Mouse (Mus musculus) liver, embryonic 16.5 days (tissue): ENCODE measurements around the gene Krt19. TPM values are rescaled to one million over a fixed set of nuclear protein-coding genes. Genes with fewer than 3 reads are reported as not detected.

Experiments
- ATAC-seq: fragments of 200-750 bp; cut with Nextera tagmentation; 2 replicates; pipeline ENCODE4 v1.8.0; 2017; ENCODE audit warnings: low read depth, mild to moderate bottlenecking, moderate number of reproducible peaks, moderate library complexity
- H3K27ac ChIP-seq: fragments of 300-500 bp; sonication (generic); 2 replicates; pipeline ENCODE4 v1.5.1; 2014; ENCODE audit warnings: mild to moderate bottlenecking, low read length
- H3K27me3 ChIP-seq: fragments of 300-500 bp; sonication (generic); 2 replicates; pipeline ENCODE4 v1.6.1; 2014; ENCODE audit warnings: low read depth, low read length, mixed read lengths; ENCODE audit not compliant: control insufficient read depth, insufficient read depth
- H3K36me3 ChIP-seq: fragments of 300-500 bp; sonication (generic); 2 replicates; pipeline ENCODE4 v1.6.1; 2014; ENCODE audit warnings: mild to moderate bottlenecking; ENCODE audit not compliant: control insufficient read depth, insufficient read depth
- H3K4me1 ChIP-seq: fragments of 300-500 bp; sonication (generic); 2 replicates; pipeline ENCODE4 v1.6.1; 2014; ENCODE audit warnings: low read depth, low read length, mixed read lengths; ENCODE audit not compliant: control insufficient read depth
- H3K4me2 ChIP-seq: fragments of 300-500 bp; sonication (generic); 2 replicates; pipeline ENCODE4 v1.6.1; 2014; ENCODE audit warnings: low read depth, low read length, mixed read lengths
- H3K4me3 ChIP-seq: fragments of 300-500 bp; sonication (generic); 2 replicates; pipeline ENCODE4 v1.5.1; 2014; ENCODE audit warnings: low read depth, mild to moderate bottlenecking, low read length
- H3K9ac ChIP-seq: fragments of 300-500 bp; sonication (generic); 2 replicates; pipeline ENCODE4 v1.6.1; 2014; ENCODE audit warnings: low read depth, low read length
- H3K9me3 ChIP-seq: fragments of 300-500 bp; sonication (generic); replicated peaks from 2 replicates; pipeline ENCODE4 v1.6.1; 2016; ENCODE audit warnings: low read length; ENCODE audit not compliant: control insufficient read depth
- WGBS: fragments of 180-500 bp; shearing (Covaris S2); extraction: QIAGEN DNeasy Blood & Tissue Kit; methylation state at CpG from one replicate; pipeline ENCODE4 v1.1.7; 2014; ENCODE audit not compliant: insufficient replicate concordance; 5-methylcytosine and 5-hydroxymethylcytosine counted together
- polyA plus RNA-seq: library from polyadenylated mRNA; unstranded; fragments of >200 nt; fragmentation: Nextera tagmentation; extraction: Ambion mirVana; gene quantifications from 2 replicates; pipeline ENCODE4 v1.2.1, GENCODE M21; 2015

Gene Krt19
- 2.8 and 9.4 TPM in 2 replicates for polyA plus RNA-seq

DNA sequence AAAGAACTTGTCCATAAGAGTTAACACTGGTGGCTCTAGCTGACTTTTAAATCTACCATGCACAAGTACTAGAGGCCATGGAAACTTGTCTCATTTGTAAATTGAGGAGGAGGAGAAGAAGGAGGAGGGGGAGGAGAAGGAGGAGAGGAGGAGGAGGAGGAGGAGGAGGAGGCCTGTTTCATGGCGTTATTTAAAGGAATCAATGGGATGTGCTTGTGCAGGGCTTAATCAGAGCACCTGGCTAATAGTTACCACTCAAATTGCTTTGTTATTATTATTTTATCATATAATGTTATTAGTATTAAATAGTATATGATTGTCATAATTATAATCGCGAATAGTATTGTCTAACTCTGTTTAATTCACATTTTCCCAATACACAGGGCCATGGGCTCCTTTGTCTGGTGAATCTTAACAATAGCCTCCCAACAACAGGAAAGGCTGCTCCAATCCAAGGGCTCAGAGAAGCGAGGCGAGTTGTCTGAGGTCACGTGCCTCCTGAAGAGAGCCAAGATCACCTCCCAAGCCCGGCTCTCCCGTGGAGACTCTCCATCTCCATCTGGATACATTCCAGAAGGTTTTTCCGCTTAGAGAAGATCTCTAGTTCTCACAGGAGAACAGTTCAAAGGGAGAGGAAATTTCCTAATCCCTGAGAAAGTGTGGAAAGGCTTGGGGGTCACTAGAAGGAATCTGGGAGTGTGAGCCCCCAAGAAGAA, at the start of gene Krt19:
Gene Krt19 (minus strand): TSS at position 51 of the 716 bp plus-strand sequence.
- WGBS = 42% methylated on average over 9 of the region's 9 CpGs
- no peaks in the 10 kb centered on the region for H3K4me1 ChIP-seq
- ATAC-seq = no peak
- H3K4me2 ChIP-seq = no peak within 1 kb of the TSS
- no peak within 1 kb of the TSS for H3K4me3 ChIP-seq
- H3K27me3 ChIP-seq = peaks cover 20% of the 10 kb centered on the region
- no peak within 1 kb of the TSS for H3K27ac ChIP-seq
- no peaks in the 10 kb centered on the region for H3K36me3 ChIP-seq
- H3K9ac ChIP-seq = no peak within 1 kb of the TSS
- H3K9me3 ChIP-seq = no peaks in the 10 kb centered on the region

DNA sequence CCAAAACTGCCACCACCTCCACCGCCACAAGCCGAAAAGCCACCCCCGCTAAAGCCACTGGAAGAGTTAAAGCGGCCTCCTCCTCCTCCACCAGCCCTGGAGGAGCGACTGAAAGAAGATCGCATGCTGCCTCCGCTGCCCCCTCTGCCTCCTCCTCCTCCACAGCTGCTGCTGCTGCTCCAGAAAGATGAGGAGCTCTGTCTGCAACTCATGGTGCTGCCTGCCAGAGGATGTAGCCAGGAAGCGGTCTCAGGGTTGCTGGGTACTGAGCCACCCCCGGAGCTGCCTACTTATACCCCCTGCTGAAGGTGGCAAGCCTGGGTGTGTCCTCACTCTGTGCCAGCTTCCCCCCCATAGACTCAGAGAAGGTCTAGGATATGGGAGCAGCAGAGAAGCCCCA, 44.5 kb upstream of the Krt19 start, which contains the start of gene Krt9:
Gene Krt9 (minus strand): TSS at position 255 of the 400 bp plus-strand sequence.
- Histone ChIP-seq H3K4me3 (no peak within 1 kb of the TSS), H3K9me3 (no peaks in the 10 kb centered on the region), H3K4me2 (no peak within 1 kb of the TSS), H3K27me3 (no peaks in the 10 kb centered on the region), H3K27ac (no peak within 1 kb of the TSS), H3K36me3 (no peaks in the 10 kb centered on the region), H3K9ac (no peak within 1 kb of the TSS), H3K4me1 (no peaks in the 10 kb centered on the region)
- 50% methylated on average over 9 of the region's 9 CpGs for WGBS
- ATAC-seq = no peak

DNA sequence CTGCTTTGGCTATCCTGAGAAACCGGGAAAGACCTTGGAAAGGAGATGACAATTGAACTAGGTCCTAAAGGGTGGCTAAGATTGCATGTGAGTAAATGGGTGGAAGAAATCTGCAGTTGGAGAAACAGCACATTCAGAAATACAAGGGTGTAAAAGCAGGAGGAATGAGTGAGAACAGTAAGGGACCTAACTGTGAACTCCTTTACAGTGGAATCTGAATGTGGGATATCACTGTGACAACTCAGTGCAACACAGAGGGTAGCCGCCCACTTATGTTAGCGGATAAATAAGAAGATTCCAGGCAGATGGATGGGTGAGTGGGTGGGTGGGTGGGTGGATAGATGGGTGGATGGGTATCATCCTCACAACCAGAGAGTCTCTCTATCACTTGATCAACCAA, 43.4 kb upstream of the Krt19 start:
- Histone ChIP-seq H3K36me3 (no peaks in the 10 kb centered on the region), H3K4me3 (no peak overlapping the region), H3K27me3 (no peaks in the 10 kb centered on the region), H3K9me3 (no peaks in the 10 kb centered on the region; the same call in 1 of the 2 replicates), H3K4me2 (no peak overlapping the region), H3K4me1 (no peaks in the 10 kb centered on the region), H3K9ac (no peak overlapping the region), H3K27ac (no peak overlapping the region)
- ATAC-seq = no peak
- 81% methylated on average over 3 of the region's 3 CpGs for WGBS

DNA sequence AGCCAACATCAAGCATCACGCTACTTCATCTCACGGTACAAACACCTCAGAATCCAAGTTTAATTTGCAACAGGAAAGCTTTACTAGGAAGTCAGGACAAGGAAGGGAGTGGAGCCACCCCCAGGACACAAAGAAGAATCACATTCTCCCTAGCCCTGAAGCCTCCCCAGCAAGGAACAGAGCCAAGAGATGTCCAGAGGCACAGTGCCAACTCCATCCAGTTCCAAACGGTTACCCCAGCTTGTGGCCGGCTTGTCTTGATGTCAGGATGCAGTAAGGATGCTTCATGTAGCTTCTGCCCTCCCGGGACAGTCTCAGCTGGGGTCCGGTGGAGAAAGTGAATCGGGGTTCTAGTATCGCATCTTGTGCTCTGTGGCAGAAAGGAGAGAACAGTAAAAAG, 38.3 kb upstream of the Krt19 start:
- Histone ChIP-seq H3K4me2 (no peak overlapping the region), H3K27ac (no peak overlapping the region), H3K4me1 (no peaks in the 10 kb centered on the region), H3K9ac (no peak overlapping the region), H3K27me3 (no peaks in the 10 kb centered on the region), H3K4me3 (no peak overlapping the region), H3K9me3 (no peaks in the 10 kb centered on the region; the same call in 1 of the 2 replicates), H3K36me3 (no peaks in the 10 kb centered on the region)
- ATAC-seq = no peak
- WGBS = 70% methylated on average over 8 of the region's 8 CpGs

DNA sequence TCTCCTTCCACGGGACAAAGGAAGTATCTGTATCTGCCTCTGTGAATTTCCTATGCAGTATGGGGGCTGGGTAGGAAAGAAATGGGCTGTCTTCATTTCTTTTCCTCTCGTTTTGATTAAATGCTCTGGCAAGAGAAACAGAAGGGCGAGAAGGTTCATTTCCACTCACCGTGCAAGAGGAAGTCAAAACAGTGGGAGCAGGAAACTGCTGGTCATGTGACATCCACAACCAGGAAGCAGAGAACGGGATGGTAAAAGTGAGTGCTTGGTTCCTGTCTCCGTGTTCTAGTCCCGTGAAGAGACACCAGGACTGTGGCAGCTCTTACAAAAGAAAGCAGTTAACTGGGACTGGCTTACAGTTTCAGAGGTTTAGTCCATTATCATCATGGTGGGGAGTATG, 33.3 kb upstream of the Krt19 start:
- no peak overlapping the region for H3K4me3 ChIP-seq
- no peak overlapping the region for H3K4me2 ChIP-seq
- no peaks in the 10 kb centered on the region for H3K4me1 ChIP-seq
- no peaks in the 10 kb centered on the region for H3K36me3 ChIP-seq
- ATAC-seq = no peak
- H3K9me3 ChIP-seq = no peaks in the 10 kb centered on the region
- 32% methylated on average over 7 of the region's 7 CpGs for WGBS
- H3K27me3 ChIP-seq = no peaks in the 10 kb centered on the region
- no peak overlapping the region for H3K27ac ChIP-seq
- no peak overlapping the region for H3K9ac ChIP-seq

DNA sequence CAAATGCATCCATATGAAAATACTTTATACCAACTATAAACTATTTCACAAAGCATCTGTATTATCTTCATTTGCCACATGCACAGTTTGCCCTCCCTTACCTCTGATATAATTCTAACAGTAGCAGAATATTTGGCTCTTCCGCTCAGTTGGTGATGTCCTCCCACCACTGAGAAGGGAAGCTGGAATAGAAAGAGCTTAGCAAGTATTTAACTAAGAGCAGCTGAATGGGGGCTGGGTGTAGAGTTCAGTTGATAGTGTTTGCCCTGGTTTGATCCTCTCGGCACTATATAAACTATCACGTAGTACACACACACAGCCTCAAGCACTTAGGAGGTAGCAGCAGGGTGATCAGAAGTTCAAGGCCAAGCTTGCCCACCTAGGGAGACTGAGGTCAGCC, 30.8 kb upstream of the Krt19 start:
- Histone ChIP-seq H3K4me1 (no peaks in the 10 kb centered on the region), H3K9me3 (no peaks in the 10 kb centered on the region), H3K4me3 (no peak overlapping the region), H3K4me2 (no peak overlapping the region), H3K27me3 (no peaks in the 10 kb centered on the region), H3K9ac (no peak overlapping the region), H3K27ac (no peak overlapping the region), H3K36me3 (no peaks in the 10 kb centered on the region)
- WGBS = 60% methylated on average over 3 of the region's 3 CpGs
- ATAC-seq = no peak

DNA sequence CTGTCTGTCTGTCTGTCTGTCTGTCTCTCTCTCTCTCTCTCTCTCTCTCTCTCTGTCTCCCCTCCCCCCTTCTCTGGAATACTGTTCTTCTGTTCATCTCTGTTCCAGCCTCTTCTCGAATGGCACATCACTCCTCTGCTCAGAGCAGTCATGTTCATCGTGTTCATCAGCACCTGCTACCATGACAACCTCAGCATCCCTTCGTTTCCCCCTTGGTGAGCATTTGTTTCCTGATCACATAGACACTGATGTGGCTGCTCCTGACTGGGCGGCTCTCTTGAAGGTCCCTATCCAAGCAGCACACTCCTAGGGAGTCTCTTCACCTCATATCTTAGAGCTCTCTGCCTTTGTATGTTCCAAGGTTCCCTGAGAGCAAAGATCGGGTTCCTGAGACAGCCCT, 29.8 kb upstream of the Krt19 start:
- H3K9me3 ChIP-seq = no peaks in the 10 kb centered on the region
- no peaks in the 10 kb centered on the region for H3K36me3 ChIP-seq
- no peak overlapping the region for H3K9ac ChIP-seq
- no peaks in the 10 kb centered on the region for H3K27me3 ChIP-seq
- H3K4me1 ChIP-seq = no peaks in the 10 kb centered on the region
- no peak overlapping the region for H3K4me3 ChIP-seq
- 57% methylated on average over 5 of the region's 5 CpGs for WGBS
- H3K4me2 ChIP-seq = no peak overlapping the region
- no peak for ATAC-seq
- H3K27ac ChIP-seq = no peak overlapping the region

DNA sequence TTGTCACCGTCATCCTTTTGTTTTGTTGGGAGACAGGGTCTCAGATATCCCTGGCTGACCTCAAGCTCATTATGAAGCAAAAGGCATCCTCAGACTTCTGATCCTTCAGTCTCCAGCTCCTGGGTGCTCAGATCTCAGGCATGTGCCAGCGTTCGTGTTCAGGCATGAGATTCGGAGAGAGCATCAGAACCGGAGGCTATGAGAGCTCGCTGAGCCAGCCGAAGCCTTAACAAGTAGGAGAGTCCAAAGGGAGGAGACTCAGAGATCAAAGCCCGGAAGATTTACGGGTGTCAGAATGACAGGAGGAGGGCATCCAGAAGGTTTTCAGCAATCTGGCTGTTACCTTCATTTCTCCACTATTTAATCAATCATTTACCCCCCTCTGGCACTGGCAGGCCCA, 28.3 kb upstream of the Krt19 start:
- no peak overlapping the region for H3K27ac ChIP-seq
- no peaks in the 10 kb centered on the region for H3K9me3 ChIP-seq
- no peak overlapping the region for H3K4me3 ChIP-seq
- ATAC-seq = no peak
- no peak overlapping the region for H3K9ac ChIP-seq
- WGBS = 48% methylated on average over 9 of the region's 9 CpGs
- no peaks in the 10 kb centered on the region for H3K36me3 ChIP-seq
- H3K4me2 ChIP-seq = no peak overlapping the region
- H3K4me1 ChIP-seq = no peaks in the 10 kb centered on the region
- no peaks in the 10 kb centered on the region for H3K27me3 ChIP-seq

DNA sequence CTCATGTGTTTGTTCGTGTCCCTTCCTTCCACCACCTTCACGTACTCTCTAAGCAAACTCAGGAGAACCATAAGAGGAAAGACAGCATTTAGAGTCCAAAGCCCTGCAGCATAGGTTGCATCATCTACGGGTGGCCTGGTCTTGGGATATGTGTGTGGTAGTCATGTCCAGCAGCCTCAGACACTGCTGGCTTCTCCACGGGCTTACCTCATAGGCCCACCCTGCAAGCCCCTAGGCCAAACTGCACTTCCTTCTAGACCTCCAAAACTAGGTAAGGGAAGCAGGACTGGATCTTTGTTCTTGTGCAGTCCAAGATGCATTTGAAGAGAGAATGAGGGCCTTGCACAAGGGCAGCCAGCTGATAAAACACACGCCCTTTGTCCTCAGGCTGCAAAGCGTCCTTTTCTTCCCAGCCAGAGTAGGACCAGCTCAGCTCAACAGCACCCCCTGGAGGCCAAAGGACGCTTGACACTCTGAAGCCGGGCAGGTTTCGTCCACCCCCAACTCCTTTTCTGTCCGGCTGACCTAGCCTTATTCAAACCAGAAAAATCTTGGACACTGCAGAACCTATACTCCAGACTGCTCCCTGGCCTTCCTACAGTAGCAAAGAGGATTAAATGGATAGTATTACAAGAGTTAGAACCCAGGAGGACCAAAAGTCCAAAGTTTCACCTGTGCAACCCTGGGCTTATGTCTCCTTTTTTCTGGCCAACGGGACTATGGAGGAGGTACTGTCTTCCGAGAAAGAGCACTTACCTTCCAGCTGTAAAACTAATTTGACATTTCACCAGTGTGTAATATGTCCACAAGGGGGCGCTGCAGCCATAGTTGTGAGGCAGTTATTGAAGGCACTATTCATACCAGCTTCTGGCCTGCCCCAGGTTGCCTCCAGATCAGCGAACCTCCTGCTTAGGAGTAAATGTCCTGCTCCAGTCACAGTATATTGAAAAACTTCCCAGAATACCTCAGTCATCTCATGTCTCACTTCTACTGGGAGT, 20.6 kb upstream of the Krt19 start:
- 23% methylated on average over 14 of the region's 14 CpGs for WGBS
- no peaks in the 10 kb centered on the region for H3K27me3 ChIP-seq
- H3K4me1 ChIP-seq = no peaks in the 10 kb centered on the region
- no peak overlapping the region for H3K4me3 ChIP-seq
- no peak for ATAC-seq
- no peaks in the 10 kb centered on the region for H3K36me3 ChIP-seq
- no peak overlapping the region for H3K4me2 ChIP-seq
- no peak overlapping the region for H3K9ac ChIP-seq
- no peak overlapping the region for H3K27ac ChIP-seq
- no peaks in the 10 kb centered on the region for H3K9me3 ChIP-seq
